Mouse (Mus musculus) CH12.LX (cell line): Measurements from ENCODE around the gene Frk.

Source experiments
- CTCF ChIP-seq, 2 experiments: IDR thresholded peaks in 1 of 2; conservative IDR thresholded peaks in 1 of 2; 2 replicates each; pipeline ENCODE4 v1.5.1; 2011 to 2012; ENCODE audit warnings: low read depth in 2 of 2, low read length in 2 of 2, improper control_type of control experiment in 1 of 2, inconsistent platforms in 1 of 2, mild to moderate bottlenecking in 1 of 2, moderate library complexity in 1 of 2
- EP300 ChIP-seq: IDR thresholded peaks from 2 replicates; pipeline ENCODE4 v1.6.1; 2011; ENCODE audit warnings: low read length, improper control_type of control experiment
- JUND ChIP-seq: conservative IDR thresholded peaks from 2 replicates; pipeline ENCODE4 v1.6.1; 2011; ENCODE audit warnings: low read depth, low read length, improper control_type of control experiment
- MAX ChIP-seq: IDR thresholded peaks from 2 replicates; pipeline ENCODE4 v1.6.1; 2011; ENCODE audit warnings: low read length, improper control_type of control experiment
- NELFE ChIP-seq: IDR thresholded peaks from 2 replicates; pipeline ENCODE4 v1.6.1; 2011; ENCODE audit warnings: low read depth, low read length, improper control_type of control experiment
- POLR2A ChIP-seq: IDR thresholded peaks from 2 replicates; pipeline ENCODE4 v1.6.1; 2011; ENCODE audit warnings: low read depth, mild to moderate bottlenecking, improper control_type of control experiment, low read length
- SMC3 ChIP-seq: IDR thresholded peaks from 2 replicates; pipeline ENCODE4 v1.6.1; 2011; ENCODE audit warnings: low read depth, low read length, improper control_type of control experiment
- ZC3H11A ChIP-seq: IDR thresholded peaks from 2 replicates; pipeline ENCODE4 v1.6.1; 2012; ENCODE audit warnings: low read depth, mild to moderate bottlenecking, inconsistent platforms, low read length, improper control_type of control experiment
- ZKSCAN1 ChIP-seq: IDR thresholded peaks from 2 replicates; pipeline ENCODE4 v1.6.1; 2012; ENCODE audit warnings: low read depth, inconsistent platforms, low read length, improper control_type of control experiment, borderline replicate concordance

DNA sequence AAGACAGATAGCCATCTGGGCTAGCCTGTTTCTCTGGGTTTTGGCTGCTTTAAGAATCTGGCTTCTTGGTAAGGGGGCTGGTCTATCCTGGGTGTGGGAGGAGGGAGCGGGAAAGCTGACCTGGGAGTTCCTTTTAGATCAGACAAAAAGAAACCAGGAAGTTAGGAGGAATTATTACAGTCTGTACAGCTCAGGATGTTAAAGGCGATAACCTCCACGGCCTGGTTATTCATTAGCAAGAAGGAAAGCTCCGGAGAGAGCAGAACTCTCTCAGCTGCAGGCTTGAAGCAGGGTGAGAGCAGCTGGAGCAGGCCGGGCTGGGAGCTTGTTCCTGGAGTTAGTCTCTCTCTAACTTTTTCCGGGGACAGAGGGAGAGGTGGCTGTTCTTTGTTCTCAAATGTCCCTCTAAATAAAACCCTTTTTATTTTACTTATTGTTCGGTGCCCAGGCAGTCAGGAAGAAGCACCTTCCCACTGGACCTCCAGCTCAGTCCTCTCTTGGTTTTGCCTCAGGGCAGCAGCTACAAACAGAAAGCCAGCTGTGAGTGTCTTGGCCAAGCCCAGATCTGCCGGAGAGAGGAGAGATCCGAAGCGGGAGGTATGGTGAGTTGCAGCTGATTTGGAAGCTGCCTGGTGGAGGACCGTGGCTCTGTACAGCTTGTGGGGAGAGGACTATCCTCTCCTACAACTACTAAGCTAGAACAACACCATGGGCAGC is at the start of gene Frk:
- TF ChIP-seq NELFE, result no peak
- TF ChIP-seq SMC3, result no peak
- no peak for TF ChIP-seq CTCF (conservative IDR thresholded peaks at IDR 0.05 in 1 of 2, IDR thresholded peaks at IDR 0.05 in 1 of 2; ENCODE audit: low read depth in 2 of 2, low read length in 2 of 2)
- TF ChIP-seq JUND, result no peak
- no peak for TF ChIP-seq ZC3H11A
- no peak for TF ChIP-seq POLR2A
- no peak for TF ChIP-seq EP300
- TF ChIP-seq ZKSCAN1, result no peak
- TF ChIP-seq MAX, result no peak
